Mouse (Mus musculus) R1 (cell line): ENCODE measurements around the gene Rai1.

Source experiments
- DNase-seq: peaks from one replicate; pipeline ENCODE4 v3.0.0-alpha.2; 2018; ENCODE audit warnings: low read depth, low spot score

The Rai1 gene

DNA sequence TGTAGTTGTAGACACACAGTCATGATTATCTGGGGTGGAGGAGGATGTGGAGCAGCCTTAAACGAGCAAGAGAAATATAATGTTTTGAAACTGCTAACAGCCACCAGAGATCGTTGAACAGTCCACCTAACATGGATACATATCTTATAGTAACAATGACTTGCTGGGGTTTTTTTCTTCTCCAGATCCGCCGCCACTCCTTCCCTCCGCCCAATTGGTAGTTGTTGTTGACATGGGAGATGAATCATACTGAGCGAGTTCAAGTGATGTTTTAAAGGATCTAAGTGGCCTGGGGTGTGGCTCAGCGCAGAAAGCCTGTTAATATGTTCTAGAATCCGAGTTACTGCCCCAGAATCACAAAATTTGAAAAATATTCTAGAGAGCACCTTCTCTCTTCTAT, 114.8 kb downstream of the Rai1 start:
- DNase-seq = no peak

DNA sequence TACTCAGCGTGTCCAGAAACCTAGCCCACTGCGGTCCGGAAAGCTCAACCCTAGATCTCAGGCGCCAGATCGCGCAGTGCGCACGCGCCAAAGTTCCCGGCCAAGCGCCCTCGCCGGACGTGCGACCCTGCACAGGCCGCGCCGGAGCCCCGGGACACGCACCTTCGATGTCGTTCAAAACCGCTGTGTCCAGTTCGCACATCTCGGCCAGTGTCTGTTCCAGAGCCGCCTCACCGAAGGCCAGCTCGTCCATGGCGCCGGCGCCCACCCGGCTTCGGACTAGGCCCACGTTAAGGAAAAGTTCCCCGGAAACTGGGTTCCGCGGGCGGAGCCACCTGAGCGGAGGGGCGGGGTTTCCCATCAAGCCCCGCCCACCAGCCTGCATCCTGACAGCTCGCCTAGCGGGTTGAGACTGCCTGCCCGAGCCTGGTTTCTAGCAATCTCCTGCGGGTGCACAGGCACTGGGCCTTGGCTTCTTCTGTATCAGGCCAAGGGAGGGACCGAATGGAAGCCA, 115.5 kb downstream of the Rai1 start:
- peak; percentile 86 for DNase-seq

DNA sequence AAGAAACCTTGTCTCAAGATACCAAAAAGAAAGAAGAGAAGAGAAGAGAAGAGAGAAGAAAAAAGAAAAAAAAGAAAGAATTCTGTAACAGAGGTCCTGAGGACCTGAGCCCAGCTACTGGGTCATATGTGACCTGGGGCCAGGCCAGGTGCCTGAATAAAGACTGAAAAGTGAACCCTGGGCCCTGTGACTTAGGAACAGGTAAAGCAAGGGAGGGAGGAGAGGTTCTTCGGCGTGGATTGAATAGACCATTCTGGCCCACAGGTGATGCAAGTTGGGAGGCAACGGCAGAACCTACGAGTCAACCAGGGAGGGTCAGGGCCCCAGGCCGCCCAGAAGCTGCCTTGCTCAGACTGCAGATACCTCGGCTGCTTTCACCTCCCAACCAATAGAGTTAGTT, 116.6 kb downstream of the Rai1 start:
- no peak for DNase-seq

DNA sequence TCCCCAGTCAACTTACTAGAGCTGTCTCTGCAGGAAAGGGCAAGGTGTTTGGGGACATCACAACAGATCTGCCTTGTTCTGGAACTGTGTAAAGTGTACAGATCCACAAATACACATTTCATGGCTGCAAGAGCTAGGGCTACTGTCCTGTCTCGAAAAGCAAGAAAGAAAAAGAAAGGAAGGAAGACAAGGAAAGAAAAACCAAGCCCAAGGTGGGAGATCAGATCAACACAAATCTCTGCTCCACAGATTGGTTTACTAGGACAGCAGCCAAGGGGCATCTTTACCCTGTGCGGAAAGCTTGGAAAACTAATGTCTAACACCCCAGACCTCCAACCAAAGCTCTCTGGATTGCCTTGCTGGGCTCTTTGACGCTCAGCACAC, 117.3 kb downstream of the Rai1 start:
- no peak for DNase-seq

DNA sequence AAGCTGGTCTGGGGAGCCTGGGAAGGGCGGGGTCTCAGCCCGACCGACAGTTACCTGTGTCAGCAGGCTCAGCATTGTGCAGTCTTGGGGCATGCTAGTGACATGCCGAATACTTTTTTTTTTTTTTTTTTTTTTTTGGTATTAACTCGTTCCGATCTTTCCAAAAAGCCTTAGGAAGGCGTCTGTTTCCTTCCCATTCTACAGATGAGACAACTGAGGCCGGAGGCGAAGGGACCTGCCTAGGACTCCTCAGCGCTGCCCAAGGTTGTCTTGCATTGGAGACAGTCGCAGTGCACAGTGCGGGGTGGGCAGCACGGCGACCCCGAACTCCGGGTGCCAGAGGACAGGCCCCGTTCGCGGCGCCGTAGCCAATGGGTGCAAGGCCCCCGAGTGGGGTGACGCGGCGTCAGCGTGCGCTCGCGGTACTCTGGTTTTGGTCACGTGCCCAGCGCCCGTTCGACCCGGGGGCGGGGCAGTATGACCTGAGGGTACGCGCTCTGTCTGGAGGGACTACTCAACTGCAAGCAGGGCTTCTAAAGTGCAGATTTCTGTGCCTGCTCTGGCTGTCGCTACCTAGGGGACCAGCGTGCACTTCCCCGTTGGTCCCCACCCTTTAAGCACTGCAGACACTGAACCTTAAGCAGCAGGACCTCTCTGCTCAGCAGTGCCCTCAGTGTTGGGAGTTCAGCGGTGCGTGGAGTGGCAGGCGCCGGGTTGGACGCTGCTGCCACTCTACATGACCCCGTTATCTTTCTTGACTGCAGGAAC, 117.8 kb downstream of the Rai1 start, which contains the start of gene Srebf1:
TSS of gene Srebf1 (minus strand) at position 113 of the 768 bp plus-strand sequence.
- DNase-seq = peak; percentile 91

DNA sequence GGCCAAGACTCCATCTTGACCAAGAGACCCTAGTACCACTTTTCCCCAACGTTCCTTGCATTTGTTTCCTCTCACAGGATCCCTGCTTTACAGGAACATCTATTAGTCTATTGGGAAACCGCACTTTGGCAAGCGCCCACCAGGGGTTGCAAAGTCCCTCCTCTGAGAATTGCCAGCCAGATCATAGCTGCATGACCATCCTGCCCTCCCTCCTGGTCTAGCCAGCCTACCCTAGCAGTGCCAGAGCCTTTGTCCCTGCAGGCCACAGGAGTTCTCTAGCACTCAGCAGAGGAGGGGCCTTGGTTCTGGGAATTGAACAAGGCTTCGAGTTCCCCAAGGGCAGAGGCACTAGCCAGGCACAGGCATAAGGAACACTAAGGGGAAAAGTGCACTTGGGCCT, 119.9 kb downstream of the Rai1 start:
- DNase-seq = no peak

DNA sequence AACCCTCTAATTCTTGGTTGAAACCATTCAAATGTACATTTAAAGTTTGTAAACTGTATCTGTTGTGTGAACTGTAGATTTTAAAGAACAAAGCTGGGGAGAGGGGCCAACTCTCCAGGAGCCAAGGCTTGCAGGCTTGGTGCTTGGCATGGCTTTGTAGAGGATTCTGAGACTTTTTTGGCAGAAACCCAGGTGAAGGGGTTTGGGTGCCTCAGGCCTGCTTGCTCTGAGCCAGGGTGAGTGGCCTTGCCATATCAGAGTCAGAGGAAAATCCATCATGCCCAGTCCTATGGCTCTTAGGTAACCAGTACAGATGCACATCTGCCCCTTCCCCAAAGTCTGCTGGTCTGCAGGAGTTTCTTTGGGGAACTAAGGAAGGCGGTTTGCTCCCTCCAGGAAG, 121.1 kb downstream of the Rai1 start:
- no peak for DNase-seq

DNA sequence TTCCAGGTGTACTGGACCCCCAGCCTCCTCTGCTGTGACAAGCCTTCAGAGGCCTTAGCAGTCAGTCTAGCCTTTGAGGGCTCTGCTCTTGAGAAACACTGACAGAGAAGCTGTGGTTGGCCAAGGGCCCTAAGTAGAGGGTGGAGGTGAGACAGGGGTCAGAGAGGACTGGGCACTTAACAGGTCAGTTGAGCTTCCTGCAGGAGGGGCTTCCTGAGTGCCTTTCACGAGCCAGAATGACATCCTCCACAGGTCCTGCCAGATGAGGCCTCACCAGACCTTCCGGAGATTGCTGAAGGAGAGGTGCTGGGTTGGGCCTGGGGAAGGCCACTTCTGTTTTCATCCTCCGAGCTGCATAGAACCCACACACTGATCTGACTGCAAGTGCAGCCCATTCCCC, 123.7 kb downstream of the Rai1 start:
- DNase-seq = no peak

DNA sequence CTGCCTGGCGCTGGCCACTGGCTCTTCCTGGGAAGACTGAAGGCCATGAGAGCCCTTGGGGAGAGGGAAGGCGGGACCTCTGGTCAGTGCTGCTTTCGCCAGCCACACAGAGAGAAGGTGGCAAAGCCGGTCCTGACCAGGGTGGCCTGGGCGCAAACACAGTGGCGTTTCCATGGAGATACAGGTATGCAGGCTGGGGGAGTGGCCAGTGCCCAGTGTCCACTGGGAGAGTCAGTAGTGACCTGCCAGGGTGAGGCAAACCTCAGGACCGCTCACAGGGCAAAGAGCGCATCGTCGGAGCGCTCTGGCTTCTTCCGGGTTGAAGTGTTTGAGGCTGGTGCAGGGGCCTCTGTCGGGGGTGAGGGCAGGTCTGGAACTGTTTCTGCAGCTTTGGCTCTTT, 125.0 kb downstream of the Rai1 start:
- DNase-seq = no peak

DNA sequence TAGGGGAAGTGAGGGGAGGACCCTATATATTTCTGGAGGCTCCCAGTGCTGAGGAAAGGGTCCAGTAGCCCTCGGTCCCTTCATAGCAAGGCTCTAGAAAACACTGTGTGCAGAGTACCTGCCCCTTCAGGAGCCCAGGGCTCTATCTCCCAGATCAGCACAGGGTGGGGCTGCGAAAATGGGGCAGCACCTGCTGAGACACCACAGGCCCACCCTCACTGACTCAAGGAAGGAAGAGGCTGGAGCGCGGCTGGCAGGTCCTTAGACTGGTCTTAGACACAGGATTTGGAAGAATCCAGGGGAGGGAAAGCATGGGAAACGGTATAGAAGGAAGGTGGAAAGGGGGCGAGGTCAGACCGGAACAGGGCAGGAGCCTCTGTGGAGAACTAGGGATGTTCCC, 125.7 kb downstream of the Rai1 start:
- no peak for DNase-seq

DNA sequence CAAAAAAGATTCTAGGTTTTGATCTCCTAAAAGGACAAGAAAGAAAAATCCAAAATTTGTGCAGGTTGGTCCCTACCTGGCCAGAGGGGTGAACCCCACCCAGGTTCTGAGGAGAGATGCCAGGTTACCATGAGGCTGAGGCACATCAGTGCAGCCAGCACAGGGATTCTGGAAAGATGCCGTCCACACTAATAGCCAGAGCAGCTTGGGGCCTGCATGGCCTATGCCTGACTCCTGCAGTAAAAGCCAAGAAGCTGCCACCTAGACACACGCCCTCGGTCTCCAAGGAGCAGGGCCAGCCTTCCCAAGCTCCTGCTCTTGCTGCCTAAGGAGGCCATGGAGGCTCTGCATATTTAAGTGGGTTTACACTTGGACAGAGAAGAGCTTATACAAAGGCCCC, 126.5 kb downstream of the Rai1 start:
- DNase-seq = no peak

DNA sequence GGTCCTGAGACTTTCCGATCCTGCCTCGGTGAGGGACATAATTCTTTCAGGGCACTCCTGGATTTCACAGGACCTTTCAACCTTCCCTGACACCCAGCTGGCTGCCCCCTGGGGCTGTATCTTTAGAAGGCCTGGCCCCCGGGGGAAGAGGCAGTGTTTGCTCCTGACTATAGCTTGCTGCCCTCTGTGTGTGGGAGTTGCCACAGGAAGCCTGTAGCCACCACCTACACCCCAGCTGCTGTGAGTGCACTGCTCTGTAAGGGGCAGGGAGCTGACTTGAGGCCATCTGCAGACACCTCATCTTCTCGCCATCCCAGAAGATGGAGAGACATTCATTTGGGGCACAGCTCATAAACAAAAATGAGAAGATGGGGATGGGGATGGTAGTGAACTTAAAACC, 127.1 kb downstream of the Rai1 start:
- DNase-seq = no peak

DNA sequence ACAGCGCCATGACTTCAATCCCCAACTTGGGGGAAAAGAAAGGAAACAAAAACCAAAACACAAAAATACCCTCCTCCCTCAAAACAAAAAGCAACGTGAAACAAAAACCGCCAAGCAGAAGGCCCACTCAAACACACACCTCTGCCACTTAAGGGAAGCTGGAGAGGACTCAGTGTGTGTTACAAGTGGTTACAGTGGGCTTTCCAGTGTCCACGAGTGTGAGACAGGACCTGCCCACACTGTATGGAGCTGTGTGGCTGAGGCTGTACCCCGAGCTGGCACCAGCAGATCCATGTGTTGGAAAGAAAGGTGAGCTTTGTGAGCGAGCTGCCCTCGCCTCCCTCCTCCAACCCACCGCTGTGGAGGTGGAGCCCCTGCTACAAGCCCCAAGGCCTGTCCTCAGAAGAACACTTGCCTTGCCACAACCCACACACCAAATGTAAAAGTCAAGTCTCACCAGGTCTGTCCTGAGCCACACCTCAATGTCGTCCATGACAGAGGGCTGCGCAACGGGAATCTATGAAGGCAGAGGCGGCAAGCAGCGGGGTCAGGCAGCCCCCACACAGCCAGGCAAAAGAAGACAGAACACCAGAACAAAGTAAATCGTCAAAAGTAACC, 127.7 kb downstream of the Rai1 start:
- no peak for DNase-seq

DNA sequence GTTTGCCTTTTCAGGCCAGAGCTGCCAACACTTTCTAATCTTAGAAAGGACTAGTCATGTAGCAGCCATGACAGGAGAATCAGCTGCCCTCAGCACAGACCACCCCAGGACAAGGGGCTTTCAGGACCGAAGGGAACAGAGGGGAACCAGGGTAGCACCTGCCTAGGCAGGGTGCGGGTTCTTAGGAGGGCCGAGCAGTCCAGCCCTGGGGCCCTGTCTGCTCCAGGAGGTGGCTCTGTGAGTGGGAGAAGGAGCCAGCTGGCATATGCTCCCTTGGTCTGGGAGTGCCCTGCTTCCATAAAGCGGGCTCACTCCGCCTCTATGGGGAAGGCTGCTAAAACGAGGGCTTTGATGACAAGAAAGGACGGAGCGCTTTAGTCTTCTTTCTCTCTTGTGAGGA, 128.4 kb downstream of the Rai1 start:
- no peak for DNase-seq

DNA sequence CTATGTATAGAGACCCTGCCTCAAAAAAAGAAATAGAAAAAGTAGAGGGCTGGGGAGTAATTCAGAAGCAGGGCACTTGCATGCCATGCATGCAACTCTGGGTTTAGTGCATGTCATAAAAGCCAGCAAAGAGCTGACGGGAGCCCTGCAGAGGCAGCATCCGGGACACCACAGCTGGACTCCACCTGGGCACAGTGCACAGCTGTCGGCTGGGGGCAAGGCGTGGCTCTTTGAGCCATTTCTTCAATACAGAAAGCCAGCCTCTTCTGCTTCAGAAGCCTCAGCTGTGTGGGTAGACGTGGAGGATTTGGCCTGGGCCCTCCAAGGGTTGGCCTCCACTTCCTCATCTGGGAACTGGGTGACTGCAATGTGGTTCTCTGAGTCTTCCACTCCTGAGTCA, 130.5 kb downstream of the Rai1 start:
- no peak for DNase-seq

DNA sequence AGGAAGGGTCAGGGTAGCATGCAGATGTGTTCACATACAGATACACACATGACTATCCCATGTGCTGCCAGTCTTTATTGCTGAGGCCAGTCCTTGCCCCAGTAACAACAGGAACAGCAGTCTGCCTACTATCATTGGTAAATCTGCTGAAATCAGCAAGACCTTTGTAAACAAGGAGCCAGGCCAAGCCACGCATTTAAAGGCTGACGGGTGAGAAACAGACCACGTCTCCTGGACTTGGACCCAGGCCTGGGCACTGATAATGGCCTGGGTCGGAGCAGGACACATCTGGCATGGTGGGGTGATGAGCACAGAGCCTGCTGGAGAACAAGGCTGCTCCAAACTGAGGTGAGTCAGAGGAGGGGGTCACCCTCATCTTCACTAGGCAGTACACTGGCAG, 135.7 kb downstream of the Rai1 start:
- DNase-seq = no peak

DNA sequence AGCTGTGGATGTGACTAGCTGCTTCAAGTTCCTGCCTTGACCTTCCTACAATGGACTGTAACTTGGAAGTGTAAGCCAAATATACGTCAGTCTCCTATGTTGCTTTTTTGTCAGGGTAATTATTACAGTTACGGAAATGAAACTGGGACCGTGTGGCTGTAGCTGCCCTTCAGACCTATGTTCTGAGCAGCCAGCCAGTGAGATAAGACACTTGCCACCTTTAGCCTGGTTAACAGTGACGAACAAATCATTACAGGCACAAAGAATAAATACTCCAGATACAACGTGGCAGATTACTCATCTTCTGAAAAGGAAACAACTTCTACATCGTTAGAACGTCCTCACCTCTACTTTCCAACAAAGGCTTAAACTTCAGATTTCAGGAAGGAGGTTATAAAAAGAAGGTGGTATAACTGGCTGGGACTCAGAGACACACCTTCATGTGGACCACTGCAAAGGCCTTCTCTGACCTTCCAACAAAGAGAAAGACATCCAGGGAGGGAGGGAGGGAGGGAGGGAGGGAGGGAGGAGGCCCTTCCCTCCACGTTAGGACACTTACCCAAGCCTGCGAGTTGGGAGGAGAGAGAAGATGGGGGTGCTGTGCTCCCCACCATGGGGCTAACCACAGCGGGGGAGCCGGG, 139.8 kb downstream of the Rai1 start:
- DNase-seq = no peak

DNA sequence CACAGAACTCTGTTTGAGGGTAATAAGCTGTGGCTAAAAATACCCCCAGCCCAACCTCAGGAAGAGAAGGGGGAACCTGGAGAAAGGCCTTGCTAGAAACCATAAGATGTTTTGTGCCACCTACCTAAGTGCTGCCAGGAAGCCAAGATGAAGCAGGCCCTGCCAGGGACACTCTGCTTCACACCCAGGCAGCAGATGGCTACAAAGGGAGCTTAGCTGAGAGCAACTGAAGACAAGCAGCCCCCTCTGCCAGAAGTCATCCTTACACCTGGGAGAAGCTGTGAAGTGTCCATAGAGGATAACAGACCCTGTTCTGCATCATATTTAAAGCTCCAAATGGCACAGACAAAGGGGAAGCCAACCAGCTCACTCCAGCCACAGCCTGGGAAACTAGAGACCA, 141.3 kb downstream of the Rai1 start:
- DNase-seq = no peak

DNA sequence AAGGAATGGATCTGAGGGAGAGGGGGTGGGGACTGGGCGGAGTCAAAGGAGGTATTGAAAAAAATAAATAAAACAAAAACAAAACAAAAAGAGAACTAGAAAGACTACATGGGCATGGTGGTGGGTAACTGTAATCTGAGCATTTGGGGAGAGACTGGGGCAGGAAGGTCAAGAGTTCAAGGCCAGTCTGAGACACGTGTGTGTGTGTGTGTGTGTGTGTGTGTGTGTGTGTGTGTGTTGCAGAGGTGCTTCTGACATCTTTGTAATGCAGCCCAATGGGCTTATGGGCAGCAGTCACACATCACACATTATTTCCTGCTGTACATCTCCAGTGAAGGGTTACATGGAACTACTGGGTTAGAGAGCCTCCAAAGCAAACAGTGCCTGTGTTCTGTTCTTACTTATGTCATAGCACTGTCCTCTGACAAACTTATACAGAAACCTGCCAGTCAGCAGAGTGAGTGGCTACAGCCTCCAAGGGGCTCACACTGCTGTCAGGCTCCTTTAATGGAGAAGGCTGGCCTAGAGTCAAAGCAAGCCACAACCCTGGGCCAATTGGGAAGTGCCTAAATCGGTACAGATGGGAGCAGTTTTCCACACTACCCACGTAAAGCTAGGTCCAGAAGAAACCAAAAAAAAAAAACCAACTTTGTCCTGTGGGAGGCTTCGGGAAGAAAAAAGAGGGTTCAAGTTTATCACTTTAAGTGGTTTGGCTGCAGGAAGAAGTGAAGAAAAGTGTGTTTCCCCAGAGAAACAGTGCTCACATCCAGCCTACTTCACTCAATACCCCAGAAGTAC, 143.1 kb downstream of the Rai1 start:
- DNase-seq = no peak
